Mouse (Mus musculus): ENCODE measurements at regions not wholly inside any gene's neighbourhood (a gene's known extent, or its start where the extent isn't known, plus 50 kb on each side); places are given as distances from the start of the nearest gene placed in this dataset.

GRCm38 (mm10) chr2:71670882-71671281 lies 74.5 kb upstream of the Itga6 start:
- TF ChIP-seq CTCF (IDR thresholded peaks at IDR 0.05; ENCODE audit: extremely low read depth, insufficient read depth, insufficient read length, insufficient replicate concordance) (no peak), POLR2A (IDR thresholded peaks at IDR 0.05; ENCODE audit: low read depth, low read length) (no peak)

All from spleen, adult 2 months (tissue).